Mouse (Mus musculus): ENCODE results near the gene Plekhm1. TPM values are rescaled to one million over a fixed set of nuclear protein-coding genes. Genes with fewer than 3 reads are reported as not detected.

Plekhm1 gene
- total RNA-seq, 2 experiments from 2014 or later, result 20.1 to 21.5 TPM

DNA sequence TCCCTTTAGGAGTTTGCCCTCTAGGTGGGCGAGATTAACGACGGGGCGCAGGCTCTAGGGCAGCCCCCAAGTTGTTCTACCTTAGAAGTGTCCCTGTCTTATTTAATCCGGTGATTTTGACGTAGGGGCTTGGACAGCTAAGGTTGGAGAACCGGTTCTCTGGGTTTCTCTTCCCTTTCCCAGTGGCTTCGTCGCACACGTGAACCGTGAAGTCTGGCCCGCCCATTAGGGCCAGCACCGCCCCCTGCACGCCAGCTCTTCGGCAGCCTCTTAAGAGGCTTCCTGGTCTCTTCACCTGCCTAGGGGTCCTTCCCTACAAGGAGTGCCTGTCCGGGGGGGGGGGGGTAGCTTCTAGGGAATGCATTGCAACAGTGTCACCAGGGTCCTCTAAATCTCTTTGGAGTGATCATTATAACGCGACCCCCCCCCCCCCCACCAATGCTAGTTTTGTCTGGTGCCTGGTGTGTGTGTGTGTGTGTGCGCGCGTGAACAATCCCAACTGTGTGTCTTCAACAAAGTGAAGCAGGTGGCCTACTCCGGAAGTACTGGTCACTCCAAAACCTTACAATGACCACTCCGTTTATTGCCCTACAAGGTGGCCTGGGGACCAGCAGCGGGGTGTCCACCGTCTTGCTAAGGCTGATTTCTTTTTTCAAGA, 51.0 kb downstream of the Plekhm1 start:
- DNase-seq, result no peak

DNA sequence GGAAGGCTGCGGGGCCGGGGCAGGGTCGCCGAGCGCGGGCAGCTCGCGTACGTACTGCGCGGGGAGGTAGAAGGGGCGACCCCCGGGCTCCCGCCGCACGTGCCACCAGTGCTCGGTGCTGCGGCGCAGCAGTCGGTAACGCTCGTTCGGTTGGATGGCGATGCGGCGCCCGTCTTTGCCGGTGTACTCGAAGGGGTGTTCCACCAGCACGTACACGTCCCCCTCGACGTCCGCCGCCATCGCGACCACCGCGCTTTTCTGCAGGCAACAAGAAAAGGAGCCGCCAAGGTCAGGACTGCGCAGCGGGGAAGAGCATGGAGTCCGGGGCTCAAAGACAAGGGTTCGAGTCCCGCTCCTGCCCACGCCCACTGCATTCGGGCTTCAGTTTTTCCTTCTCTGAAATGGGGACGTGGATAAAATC, 51.8 kb downstream of the Plekhm1 start:
- DNase-seq, result no peak

DNA sequence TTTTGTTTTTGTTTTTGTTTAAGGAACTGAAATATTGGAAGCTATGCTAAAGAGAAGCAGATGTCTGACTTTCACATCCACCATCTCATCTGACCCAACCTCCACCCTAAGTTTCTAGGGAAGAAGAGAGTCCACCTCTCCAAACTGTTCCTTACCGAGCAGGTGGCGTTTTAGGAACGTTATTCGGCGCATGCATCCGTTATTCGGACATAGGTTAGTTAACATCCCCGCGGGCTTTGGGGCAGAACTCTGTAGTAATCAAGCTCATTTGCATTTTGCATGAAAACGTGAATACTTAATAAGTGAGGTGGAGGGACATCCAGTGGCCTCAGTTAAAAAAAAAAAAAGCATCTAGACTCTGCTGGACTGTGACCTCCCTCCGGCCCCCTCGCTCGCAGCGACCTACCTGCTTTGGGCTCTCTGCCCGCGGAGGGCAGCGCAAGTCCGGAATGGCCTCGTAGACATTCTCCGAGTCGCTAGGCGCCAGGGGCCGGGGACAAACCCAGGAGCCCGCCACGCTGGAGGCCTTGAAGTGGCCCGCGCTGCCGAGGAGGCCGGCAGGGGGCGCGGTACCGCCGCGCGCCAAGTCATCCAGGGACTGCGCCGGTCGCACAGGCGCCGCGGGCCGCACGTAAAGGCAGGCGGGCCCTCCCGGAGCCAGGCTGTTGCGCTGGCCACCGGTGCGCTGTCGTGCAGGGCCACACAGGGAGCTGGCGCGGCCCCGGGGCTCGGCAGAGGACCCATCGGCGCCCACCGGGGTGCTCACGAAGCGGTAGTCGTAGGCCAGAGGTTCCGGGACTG, 52.4 kb downstream of the Plekhm1 start:
- DNase-seq, result peak; percentile 91 to 94

DNA sequence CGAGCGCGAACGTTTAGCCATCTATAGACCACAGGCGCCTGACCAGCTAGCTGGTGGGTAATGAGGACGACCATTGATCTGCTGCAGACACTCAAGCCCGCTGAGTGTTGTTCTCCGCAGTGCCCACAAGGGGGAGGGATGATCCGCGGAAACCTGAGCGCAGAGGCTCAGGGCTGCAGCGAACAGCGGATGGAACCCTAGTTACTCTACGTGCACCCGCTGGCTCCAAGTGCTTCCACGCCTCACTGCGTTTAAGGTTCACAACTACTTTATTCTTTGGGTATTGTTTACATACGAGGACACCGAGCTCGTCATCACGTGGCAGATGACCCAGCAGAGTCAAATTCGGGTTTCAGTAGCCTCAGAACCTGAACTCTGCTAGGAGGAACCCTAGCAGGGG, 53.4 kb downstream of the Plekhm1 start:
- DNase-seq, result peak; percentile 77 to 86

DNA sequence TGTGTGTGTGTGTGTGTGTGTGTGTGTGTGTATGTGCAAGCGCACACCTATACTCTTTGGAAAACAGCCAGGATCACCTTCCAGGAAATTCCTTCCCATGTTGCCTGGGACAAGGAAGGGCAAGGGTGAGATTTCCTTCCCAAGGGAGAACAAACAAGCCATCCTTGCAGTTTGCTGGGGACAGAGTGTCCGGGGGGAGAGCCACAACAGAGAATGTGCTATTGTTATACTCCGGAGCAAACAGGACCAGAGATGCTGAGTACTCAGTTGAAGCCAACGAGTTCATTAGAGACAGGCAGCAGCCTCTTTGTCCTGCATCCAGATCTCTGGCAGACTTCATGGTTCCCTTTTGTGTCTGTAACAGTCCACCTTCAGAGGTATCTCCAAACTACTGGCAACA, 54.2 kb downstream of the Plekhm1 start:
- no peak for DNase-seq

DNA sequence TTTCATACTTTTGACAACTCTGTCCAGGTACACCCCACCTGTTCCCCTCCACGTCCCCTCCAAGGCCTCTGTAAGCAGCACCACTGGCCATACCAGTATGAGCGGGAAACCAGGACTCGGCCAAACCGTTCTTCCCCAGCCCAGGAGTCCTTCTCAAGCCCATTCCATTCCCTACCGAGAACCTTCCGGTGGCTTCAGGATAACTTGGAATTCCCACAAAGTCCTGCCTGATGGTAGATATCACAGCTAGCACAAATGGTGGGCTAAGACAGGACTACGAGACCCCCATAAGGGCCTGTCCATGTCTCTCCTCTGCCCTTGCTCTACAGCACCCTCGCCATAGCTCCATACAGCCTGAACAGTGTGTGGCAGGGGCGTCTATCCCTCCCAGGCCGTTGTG, 54.8 kb downstream of the Plekhm1 start:
- no peak for DNase-seq

DNA sequence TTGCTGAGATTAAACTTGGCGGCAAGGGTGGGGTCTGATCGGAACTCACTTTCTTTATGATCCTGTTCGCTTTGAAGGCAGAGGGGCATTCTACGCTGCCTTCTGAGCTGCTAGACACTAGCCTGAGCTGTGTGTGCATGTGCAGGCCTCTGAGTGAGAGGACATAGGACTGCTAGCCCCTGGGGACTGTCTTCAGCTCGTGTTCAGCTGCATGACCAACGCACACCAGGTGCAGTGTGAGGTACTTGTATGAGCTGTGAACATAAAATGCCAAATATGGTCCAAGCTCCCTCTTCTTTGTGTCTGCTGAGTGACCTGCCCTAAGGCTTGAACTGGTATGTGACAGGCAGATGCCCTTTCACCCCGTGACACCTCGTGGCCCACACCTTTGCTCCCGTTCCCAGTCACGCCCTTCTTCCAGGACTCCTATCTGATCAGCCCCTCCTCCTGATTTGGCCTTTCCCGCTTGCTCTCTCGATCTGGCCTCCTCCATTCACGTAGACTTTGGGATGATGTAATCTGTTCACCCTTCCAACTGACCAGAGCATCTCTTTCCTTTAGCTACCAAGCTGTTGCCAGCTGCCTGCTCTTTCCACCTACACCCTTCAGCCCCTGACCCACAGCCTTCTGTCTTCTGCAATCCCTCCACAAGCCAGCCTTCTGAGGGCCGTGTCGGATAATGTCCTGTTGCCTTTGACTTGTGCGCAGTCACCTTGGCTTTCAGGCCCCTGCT, 55.4 kb downstream of the Plekhm1 start:
- no peak for DNase-seq

DNA sequence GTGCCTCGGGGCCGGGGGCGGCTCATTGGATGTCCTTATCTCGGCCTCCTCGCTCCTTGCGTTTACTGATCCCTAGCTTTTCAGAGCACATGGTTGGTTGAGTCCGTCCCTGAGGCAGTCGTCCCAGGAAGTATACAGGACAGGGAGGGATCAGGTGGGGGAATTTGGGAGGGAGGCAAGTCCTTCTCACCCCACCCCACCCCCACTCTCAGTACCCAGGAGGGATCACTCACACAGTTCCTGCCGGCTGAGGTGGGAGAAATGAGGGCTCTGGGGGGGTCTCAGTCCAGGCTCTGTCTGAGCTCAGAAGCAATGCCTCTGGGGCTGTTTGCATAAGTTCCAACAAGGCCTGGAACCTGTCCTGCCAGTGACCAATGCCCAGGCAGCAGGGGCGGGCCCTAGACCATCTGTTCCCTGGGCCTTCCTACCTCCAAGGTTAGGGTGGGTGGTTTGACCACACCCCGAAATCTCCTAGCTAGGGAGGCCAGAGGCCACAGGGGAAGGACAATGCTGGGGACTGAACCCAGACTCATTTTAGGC, 56.4 kb downstream of the Plekhm1 start:
- DNase-seq, result no peak

DNA sequence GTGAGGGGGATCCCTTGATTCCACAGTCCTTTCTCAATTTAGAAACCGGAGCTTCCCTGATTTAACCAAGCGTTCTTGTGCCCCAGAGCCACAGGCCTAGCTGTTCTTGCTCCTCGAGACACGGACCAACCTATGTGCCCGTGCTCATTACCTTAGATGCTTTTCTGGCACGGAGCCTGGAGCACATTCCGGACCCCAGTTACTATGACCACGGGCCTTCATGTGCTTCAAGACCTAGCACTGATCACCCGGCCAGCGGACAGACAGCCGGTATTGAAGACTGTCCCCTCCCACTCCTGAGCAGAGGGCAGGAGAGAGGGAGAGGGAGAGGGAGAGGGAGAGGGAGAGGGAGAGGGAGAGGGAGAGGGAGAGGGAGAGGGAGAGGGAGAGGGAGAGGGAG, 57.2 kb downstream of the Plekhm1 start:
- no peak for DNase-seq

DNA sequence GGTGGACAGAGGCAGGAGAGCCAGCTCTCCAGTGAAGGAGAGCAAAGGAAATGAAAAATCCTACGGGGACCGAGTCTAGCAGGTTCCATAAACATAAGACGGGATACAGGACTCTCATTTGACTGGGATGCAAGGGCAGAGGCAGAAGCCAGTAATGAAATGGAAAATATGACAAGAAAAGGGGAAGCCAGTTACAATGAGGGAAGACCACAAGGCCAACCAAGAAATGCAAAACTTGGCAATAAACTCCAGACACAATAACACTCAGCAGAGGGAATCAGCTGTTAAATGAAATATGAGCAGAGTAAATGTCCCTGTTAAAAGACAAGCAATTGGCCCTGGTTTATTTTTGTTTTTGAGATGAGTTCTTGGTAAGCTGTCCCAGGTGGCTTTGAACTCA, 58.5 kb downstream of the Plekhm1 start:
- no peak for DNase-seq

DNA sequence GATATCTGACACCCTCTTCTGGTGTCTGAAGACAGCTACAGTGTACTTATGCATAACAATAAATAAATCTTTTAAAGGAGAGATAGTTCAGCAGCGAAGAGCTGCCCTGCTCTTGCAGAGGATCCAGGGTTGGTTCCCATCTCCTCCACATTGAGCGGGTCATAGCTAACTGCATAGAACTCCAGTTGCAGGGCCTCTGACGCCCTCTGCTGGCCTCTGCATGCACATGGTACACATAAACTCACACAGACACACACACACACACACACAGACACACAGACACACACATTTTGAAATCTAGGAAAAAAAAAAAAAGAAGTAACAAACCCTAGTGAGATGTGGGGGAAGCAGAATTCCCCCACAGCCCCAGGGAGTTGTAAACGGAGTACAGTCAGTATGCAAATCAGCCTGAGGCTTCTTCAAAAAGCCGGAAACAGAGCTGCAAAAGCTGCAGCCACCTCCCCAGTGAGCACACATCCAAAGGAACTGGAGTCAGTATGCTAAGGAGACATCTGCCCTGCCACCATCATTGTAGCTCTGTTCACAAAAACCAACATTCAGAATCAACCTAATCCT, 60.2 kb downstream of the Plekhm1 start:
- DNase-seq, result no peak

DNA sequence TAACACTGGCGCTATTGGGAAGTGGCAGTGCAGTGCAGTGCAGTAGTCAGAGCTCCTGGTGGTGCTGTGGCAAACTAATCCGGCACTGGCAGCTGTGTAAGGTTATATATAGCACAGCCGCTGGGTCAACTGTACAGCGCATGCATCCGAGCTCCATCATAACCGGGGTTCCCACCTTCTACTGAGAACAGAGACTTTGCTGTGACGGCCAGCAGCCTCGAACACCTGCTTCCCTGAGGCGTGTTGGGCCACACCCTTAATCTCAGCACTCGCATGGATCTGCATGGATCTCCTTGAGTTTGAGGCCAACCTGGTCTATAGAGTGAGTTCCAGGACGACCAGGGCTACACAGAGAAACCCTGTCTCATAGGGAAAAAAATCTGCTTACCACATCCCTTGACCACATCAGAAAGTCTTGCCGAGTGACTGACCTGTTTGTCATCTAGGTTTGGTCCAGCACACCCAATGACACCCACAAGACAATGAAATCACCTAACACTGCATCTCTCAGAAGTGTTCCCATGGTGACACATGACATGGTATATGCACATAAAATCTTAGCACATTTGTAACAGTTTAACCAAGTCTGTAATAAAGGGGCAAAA, 61.7 kb downstream of the Plekhm1 start:
- DNase-seq, result no peak

DNA sequence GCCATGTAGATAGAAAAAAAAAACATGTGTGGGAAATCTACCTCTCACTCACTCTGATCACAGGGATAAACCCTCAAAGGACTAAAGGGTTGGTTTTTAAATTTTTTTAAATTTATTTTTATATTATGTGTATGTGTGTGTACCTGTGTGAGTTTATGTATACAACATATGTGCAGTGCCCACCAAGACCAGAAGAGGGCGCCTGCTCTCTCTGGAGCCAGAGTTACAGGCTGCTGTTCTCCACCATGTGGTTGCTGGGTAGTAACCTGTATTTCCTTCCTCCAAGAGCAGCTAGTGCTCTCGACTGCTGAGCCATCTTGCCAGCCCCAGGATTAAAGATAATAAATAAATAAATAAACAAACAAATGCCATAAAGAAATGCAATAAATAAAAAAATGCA, 62.8 kb downstream of the Plekhm1 start:
- DNase-seq, result no peak

DNA sequence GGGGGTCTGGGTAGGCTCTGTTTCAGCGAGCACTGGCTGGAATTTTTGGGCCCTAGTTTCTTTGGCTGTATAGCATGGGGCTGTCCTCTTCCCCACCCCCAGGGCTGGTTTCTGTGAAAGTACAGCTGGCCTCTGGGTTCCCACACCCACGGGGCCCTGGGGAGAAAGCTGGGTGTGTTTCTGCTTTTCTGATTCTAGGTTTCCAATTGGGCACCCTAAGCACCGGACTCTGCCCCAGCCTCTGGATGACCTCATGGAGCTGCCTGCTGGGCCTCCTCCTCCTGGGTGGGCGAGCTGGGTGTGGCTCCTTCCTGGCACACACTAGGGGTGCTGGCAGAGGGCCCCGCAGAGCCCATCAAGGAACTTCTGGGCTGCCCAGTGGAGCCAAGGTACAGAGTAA, 65.8 kb downstream of the Plekhm1 start:
- peak in 1 of 2 experiments; percentile 49 for DNase-seq

DNA sequence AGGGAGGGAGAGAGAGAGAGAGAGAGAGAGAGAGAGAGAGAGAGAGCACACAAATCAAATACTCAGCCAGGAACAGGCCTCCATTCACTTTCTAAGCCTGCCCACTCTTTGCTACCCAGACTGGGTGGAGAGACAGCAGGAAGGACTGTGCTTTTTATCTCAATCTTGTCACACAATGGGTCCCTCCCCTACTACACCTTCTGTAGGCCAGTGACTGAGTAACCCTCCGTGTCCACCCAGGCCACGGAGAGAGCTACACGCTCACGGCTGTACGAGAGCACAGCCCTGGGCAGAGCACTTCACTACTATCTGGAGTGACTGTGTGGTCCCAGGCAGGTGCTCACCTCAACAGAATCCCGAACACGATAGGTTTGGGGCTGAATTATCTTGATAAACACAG, 66.3 kb downstream of the Plekhm1 start:
- no peak for DNase-seq

DNA sequence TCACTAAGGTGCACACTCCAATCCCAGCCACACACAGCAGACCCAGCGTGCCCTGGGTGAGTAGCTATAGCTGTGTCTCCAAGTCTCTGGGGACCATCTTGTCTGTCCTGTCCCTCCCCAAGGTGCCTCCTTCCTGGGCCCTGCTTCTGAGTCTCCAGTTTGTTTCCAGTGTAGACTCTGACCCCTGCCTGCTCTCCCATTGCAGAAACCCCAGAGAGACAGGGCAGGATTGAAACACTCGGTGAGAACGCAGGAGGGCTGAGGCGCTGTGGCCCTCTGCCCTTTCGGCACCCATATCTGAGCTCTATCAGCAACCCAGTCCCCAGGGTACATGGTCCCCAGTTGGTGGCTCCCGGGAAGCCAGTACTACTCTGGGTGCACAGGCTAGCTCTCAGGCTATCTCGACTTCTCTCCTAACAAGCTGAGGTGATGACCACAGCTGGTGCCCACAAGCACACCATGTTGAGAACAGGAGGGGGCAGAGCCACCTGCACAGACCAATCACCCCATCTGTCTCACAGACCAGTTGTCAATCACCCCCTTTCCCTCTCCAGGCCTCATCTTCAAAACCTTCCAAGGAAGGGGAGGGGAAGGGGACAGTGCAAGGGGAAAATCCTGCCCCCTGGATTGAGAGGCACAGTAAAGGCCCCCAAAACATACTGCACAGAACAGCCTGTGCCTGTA, 66.9 kb downstream of the Plekhm1 start:
- DNase-seq, result no peak

DNA sequence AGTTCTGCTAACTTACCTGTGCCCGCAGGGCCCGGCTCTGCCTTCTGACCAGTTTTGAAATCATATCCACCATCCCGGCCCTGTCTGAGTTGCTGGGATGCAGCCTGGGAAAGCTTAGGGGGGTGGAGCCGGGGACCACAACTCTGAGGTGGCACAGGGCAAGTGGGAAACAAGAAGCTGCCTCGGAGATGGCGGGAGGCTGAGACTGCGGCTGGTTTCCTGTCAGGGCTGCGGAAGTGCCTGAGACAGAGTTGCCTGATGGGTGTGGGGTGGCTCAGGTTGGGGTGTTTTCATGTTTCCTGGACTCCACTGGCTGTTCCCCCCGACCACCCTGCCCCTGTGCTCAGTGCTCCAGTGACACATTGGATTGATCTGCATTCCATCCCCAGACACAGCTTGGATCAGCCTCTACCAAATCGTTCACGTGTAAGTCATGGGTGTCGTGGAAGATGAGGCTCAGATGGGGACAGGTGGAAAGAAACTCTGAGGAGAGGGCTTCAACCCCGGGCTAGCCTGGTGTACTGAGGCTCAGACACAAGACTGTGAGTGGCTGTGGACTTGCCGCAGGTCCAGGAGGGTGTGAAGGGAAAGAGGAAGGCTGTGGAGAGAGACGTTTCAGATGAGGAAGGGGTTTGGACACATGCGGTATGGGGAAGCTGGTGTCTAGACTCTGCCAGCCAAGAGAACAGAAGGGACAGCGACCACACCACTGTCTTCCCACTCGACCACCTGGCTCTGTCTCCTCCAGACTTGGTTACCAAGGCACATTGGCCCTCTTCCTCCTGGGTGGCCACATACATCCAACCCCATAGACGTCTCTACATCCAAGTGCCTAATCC, 67.8 kb downstream of the Plekhm1 start:
- no peak for DNase-seq

DNA sequence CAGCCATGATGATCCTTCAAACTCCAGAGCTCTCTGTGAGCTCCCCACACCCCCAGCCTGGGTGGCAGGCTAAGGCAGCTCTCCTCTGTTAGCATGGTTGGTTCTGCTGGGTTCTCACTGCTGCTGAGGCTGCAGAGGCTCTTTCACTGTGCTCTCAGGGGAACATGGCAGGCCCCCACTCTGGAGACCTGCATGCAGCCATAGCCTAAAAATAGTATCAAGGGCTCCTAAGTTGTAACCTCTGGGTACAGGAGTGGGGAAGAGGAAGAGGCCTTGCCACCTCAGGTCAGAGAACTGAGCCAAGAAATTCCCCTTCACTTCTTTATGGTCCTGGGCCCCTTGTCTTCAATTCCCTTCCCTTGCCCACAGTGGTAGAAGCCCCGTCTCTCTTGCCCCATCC, 68.6 kb downstream of the Plekhm1 start:
- DNase-seq, result no peak

DNA sequence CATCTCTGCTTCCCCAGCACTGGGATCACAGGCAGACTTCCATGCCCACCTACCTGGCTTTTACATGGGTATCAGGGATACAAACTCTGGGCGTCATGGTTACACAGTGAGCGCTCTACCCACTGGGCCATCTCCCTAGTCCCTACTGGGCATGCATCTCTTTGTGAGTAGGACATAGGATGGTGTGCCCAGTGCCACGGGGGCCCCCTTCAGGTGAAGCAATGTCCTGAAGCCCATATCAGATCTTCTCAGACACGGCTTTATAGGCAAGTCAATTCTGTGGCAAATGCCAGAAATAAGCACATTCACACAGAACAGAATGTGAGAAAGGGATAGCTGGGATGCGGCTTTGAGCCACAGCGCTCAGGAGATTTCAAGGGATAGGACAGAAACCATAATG, 69.4 kb downstream of the Plekhm1 start:
- no peak for DNase-seq

DNA sequence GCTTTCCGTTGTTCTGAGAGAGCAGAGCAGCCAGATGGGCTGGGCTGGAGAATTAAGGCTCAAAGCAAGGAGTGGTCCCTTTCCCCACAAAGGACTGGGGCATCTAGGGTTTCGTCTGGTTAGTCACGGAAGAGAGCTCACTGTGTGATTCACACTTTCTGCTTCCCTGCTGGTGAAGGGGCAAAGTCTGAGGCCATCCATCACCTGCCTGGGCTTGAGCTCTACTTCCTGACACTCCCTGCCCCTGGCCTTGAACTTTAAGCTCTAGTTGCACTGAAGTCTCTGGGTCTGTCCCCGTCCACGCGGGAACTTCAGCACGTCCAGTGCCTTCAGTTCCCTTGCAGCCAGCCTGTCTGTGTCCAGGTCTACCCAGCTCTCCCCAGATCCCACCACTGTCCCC, 71.8 kb downstream of the Plekhm1 start:
- peak; percentile 67 to 77 for DNase-seq

DNA sequence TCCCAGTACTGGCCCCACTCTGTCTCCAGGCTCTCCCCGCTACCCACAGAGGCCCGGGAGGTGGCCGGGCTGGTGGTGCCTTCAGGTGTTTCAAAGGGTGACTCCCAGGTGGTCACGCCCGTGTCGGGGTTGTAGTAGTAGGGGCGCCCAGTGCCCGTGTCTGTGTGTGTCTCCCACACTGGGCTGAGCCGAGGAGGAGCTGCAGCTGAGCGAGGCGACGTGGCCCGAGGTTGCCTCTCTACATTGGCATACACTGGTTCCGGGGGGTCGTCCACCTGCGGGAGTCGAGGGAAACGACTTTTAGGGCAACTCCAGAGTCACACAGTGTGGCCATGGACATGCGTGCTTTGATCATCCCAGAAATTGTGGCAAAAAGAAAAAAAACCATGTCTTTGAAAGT, 72.4 kb downstream of the Plekhm1 start:
- DNase-seq, result no peak
